Mouse (Mus musculus) liver, embryonic 14.5 days (tissue): Measurements from ENCODE around the gene Trim30b.
"Not testable (repeated sequence)": the region's sequence is repeated elsewhere in the genome, so short reads cannot be mapped to it uniquely, and the experiment has no call there.

ENCODE experiments used
- CTCF ChIP-seq: IDR thresholded peaks from 2 replicates; pipeline ENCODE4 v1.5.1; 2016; ENCODE audit warnings: antibody characterized with exemption, low read depth, control low read depth
- EP300 ChIP-seq: IDR thresholded peaks from 2 replicates; pipeline ENCODE4 v1.6.1; 2016; ENCODE audit warnings: antibody characterized with exemption, low read depth

DNA sequence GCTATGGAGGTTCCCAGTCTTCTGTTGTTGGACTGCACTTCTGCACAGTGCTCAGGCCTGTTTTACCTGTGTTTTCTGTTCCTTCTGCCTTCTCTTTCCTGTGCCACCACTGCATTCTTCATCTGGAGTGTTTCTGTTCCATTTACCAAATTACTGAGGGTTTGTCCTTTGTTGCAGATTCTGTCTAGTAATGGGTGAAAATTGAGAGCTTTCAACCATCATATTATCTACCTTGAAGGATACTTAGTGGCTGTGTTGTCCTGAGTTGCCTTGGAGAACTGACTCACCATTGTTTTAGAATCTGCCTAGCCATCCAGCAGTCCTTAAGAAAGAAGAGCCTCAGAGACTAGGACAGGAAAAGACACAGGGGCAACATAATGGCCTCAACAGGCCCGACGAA, 40.5 kb downstream of the Trim30b start, which contains the start of gene Trim34b:
- not testable (repeated sequence) for TF ChIP-seq CTCF, EP300
